Mouse (Mus musculus) limb, embryonic 11.5 days (tissue): ENCODE measurements at regions not wholly inside any gene's neighbourhood (a gene's known extent, or its start where the extent isn't known, plus 50 kb on each side); places are given as distances from the start of the nearest gene placed in this dataset.
A peak's percentile ranks its signal among the peaks of the same experiment; 100 is the strongest.

ENCODE experiments used
- ATAC-seq: fragments of 200-750 bp; cut with Nextera tagmentation; 2 replicates; pipeline ENCODE4 v1.8.0; 2017; ENCODE audit warnings: low read depth; ENCODE audit not compliant: insufficient number of reproducible peaks, low FRiP score, low TSS enrichment
- DNase-seq: peaks from one replicate; pipeline ENCODE4 v3.0.0-alpha.2; 2015; ENCODE audit warnings: low spot score
- H3K27ac ChIP-seq: fragments of 300-500 bp; sonication (generic); replicated peaks from 2 replicates; pipeline ENCODE4 v1.5.1; 2014; ENCODE audit warnings: low read depth, mild to moderate bottlenecking, low read length
- H3K27me3 ChIP-seq: fragments of 300-500 bp; sonication (generic); 2 replicates; pipeline ENCODE4 v1.6.1; 2014; ENCODE audit warnings: mild to moderate bottlenecking, low read length, mixed read lengths; ENCODE audit not compliant: control insufficient read depth, insufficient read depth
- H3K36me3 ChIP-seq: fragments of 300-500 bp; sonication (generic); 2 replicates; pipeline ENCODE4 v1.6.1; 2014; ENCODE audit warnings: mild to moderate bottlenecking, low read length, moderate library complexity, mixed read lengths; ENCODE audit not compliant: control insufficient read depth, insufficient read depth
- H3K4me1 ChIP-seq: fragments of 300-500 bp; sonication (generic); 2 replicates; pipeline ENCODE4 v1.6.1; 2014; ENCODE audit warnings: low read length, mixed read lengths; ENCODE audit not compliant: control insufficient read depth, insufficient read depth
- H3K4me2 ChIP-seq: fragments of 300-500 bp; sonication (generic); 2 replicates; pipeline ENCODE4 v1.6.1; 2014; ENCODE audit warnings: low read depth, mild to moderate bottlenecking, moderate library complexity; ENCODE audit not compliant: severe bottlenecking
- H3K4me3 ChIP-seq: fragments of 300-500 bp; sonication (generic); 2 replicates; pipeline ENCODE4 v1.5.1; 2014; ENCODE audit warnings: low read depth, low read length
- H3K9ac ChIP-seq: fragments of 300-500 bp; sonication (generic); 2 replicates; pipeline ENCODE4 v1.6.1; 2014; ENCODE audit warnings: mild to moderate bottlenecking, low read length
- H3K9me3 ChIP-seq: fragments of 300-500 bp; sonication (generic); 2 replicates; pipeline ENCODE4 v1.6.1; 2016; ENCODE audit warnings: low read length; ENCODE audit not compliant: control insufficient read depth
- WGBS: fragments of 180-500 bp; shearing (Covaris S2); extraction: QIAGEN DNeasy Blood & Tissue Kit; methylation state at CpG from one replicate; pipeline ENCODE4 v1.1.7; 2014; 5-methylcytosine and 5-hydroxymethylcytosine counted together

DNA sequence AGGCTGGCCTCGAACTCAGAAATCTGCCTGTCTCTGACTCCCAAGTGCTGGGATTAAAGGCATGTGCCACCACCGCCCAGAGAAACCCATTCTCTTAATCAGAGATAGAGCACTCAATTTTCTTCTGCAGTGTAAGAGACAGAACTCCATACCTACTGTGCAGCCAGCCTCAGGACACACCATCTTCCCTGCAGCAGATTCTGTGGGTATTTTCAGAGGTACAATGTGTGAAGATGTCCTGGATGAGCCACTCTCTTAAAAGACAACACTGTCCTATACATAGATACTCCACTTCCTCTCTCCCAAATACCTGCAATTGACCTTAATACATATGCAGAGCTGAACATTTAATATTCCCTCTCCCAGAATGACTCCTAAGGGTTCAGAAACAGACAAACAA is 111.5 kb downstream of the Nr1d2 start:
- WGBS = 84% methylated on average over 2 of the region's 2 CpGs
- H3K27ac ChIP-seq = no peak overlapping the region
- H3K4me3 ChIP-seq = no peak overlapping the region
- no peak overlapping the region for H3K9ac ChIP-seq
- H3K27me3 ChIP-seq = no peaks in the 10 kb centered on the region
- ATAC-seq (no peak), DNase-seq (no peak)
- no peaks in the 10 kb centered on the region for H3K4me1 ChIP-seq
- H3K4me2 ChIP-seq = no peak overlapping the region
- H3K36me3 ChIP-seq = no peaks in the 10 kb centered on the region
- no peaks in the 10 kb centered on the region for H3K9me3 ChIP-seq

DNA sequence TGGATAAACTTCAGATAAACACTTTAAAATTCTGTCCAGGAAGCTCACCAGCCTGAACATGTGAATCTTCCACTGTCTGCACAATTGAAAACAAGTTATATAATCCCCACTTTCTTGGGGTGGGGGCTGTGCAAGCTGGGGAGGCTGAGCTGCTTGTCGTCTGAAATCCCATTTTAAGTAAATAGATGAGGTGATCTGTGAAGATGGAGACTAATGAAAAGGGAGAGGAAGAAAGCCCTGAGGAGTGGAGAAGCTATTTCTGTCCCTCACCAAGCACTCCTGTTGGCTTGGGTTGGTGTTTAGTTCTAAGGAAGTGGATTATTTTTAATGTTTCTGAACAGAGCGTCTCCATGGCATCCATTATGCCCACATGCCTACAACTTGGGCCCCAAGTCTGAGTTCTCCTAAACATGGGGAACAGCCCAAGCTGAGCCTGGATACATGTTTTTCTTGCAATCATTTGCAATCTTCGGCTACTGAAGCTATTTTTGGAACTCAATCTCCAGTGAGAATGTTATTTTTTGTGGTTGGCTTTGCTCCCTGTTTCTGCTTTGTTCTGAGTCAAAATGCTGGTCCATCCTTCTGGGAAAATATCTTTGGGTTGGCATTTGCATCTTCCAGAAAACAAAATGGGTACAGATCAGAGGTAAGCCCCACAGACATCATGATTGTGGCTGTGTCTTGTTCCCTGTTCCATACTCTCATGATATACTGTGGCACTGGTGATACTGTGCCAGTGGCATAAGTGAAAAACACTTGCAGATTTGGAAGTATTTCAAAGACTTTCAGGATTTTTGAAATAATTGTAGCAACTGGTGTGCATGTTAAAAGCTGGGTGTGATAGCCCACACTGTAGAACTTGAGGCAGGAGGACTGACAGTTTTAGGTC is 131.8 kb downstream of the Nr1d2 start:
- no peaks in the 10 kb centered on the region for H3K4me1 ChIP-seq
- H3K4me3 ChIP-seq = no peak overlapping the region
- no peaks in the 10 kb centered on the region for H3K36me3 ChIP-seq
- no peak for DNase-seq
- no peak overlapping the region for H3K9ac ChIP-seq
- H3K27ac ChIP-seq = no peak overlapping the region
- H3K9me3 ChIP-seq = no peaks in the 10 kb centered on the region
- no peak overlapping the region for H3K4me2 ChIP-seq
- WGBS = 72% methylated on average over 3 of the region's 3 CpGs
- ATAC-seq = no peak
- no peaks in the 10 kb centered on the region for H3K27me3 ChIP-seq

DNA sequence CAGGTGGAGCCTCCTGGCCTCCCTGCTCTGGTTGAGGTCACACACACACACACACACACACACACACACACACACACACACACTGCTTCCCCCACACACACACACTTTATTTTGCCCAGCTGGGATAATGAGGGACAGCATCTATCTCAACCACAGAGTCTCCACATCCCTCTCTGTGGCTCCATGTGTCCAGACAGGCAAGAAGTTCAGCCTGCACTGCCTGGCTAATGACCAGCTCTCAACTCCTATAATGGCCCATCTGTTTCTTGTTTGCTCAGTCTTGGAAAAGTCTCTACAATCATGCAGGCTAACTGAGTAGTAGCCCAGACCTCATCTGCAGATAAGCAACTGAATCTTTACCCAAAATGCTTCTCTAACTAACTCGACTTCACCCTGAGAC is 133.3 kb downstream of the Nr1d2 start:
- Histone ChIP-seq H3K4me2 (no peak overlapping the region), H3K9me3 (no peaks in the 10 kb centered on the region), H3K27ac (no peak overlapping the region), H3K9ac (no peak overlapping the region), H3K27me3 (no peaks in the 10 kb centered on the region), H3K36me3 (no peaks in the 10 kb centered on the region), H3K4me3 (no peak overlapping the region), H3K4me1 (no peaks in the 10 kb centered on the region)
- DNase-seq = peak; percentile 31
- WGBS = 49% methylated on average over 1 of the region's 1 CpGs
- peak; percentile 73 for ATAC-seq

DNA sequence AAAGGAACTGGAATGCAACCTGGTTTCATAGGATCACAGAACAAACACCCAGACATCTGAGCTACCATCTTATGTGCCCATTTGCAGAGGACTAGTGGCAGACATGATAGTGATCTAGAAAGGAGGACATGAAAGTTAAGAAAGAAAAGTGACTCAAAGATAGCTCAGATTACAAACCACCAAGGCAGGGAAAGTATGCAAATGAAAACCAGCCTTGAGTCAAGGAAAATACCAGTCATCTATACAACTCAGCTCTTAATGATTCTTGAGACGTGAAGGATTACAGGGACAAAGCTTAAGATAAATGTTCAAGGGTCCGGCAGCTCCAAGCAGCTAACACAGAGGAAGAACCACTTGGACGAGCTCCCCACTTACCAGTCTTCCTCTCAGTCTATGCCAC is 138.7 kb downstream of the Nr1d2 start:
- H3K4me1 ChIP-seq = no peaks in the 10 kb centered on the region
- no peak overlapping the region for H3K4me2 ChIP-seq
- no peak overlapping the region for H3K9ac ChIP-seq
- H3K4me3 ChIP-seq = no peak overlapping the region
- DNase-seq (no peak), ATAC-seq (no peak)
- H3K27ac ChIP-seq = no peak overlapping the region
- no peaks in the 10 kb centered on the region for H3K9me3 ChIP-seq
- H3K36me3 ChIP-seq = no peaks in the 10 kb centered on the region
- no peaks in the 10 kb centered on the region for H3K27me3 ChIP-seq
- whole genome bisulfite sequencing = 74% methylated on average over 3 of the region's 3 CpGs
